Mouse (Mus musculus) central nervous system, embryonic 14 days (tissue): ENCODE data around the gene Olfr1357. TPM values are rescaled to one million over a fixed set of nuclear protein-coding genes. Genes with fewer than 3 reads are reported as not detected.

Source experiments
- polyA plus RNA-seq: library from polyadenylated mRNA; depleted of rRNA; stranded (reverse); fragments of >200 nt; gene quantifications from 2 replicates; pipeline ENCODE4 v1.2.3, GENCODE M21; 2012; rRNA removed

Olfr1357 gene
- polyA plus RNA-seq = not detected in 2 replicates

GRCm38 (mm10) chr10:78617974-78618373 lies at the start of gene Olfr1357:
Olfr1357 (minus strand) TSS chr10:78618074.

GRCm38 (mm10) chr10:78591406-78592328 lies 26.2 kb downstream of the Olfr1357 start, which contains the start of gene Syde1:
Syde1 (minus strand) TSS chr10:78591964.

GRCm38 (mm10) chr10:78574250-78575104 lies 43.4 kb downstream of the Olfr1357 start, which contains the start of gene Ilvbl:
Ilvbl (plus strand) TSS chr10:78574346.

Other genes starting within 250 kb of the Olfr1357 start
- gene Rrp1, start 205.0 kb downstream of the Olfr1357 start, polyA plus RNA-seq = 400 and 403 TPM in 2 replicates
- gene Cstb, start 192.4 kb downstream of the Olfr1357 start, polyA plus RNA-seq = 83.0 and 84.1 TPM in 2 replicates
- gene Pdxk, start 153.1 kb downstream of the Olfr1357 start, polyA plus RNA-seq = 13.6 and 17.3 TPM in 2 replicates
- not detected in 2 replicates for gene Olfr1358, start 100.6 kb downstream of the Olfr1357 start, polyA plus RNA-seq
- gene Ilvbl, start 43.7 kb downstream of the Olfr1357 start, polyA plus RNA-seq = 40.9 and 56.5 TPM in 2 replicates
- 9.6 and 15.8 TPM in 2 replicates for gene Syde1, start 26.1 kb downstream of the Olfr1357 start, polyA plus RNA-seq
- 0.24 TPM in 1 of 2 replicates, not detected in the other for gene Casp14, start 100.2 kb upstream of the Olfr1357 start, polyA plus RNA-seq
- 0.14 and 0.15 TPM in 2 replicates for gene Ccdc105, start 135.0 kb upstream of the Olfr1357 start, polyA plus RNA-seq
- gene Slc1a6, start 162.4 kb upstream of the Olfr1357 start, polyA plus RNA-seq = 9.2 and 10.9 TPM in 2 replicates
- not detected in 2 replicates for gene Olfr1356, start 234.1 kb upstream of the Olfr1357 start, polyA plus RNA-seq